Mouse (Mus musculus) heart, adult 2 months (tissue): ENCODE data around the gene Hsd17b12. TPM values are rescaled to one million over a fixed set of nuclear protein-coding genes. Genes with fewer than 3 reads are reported as not detected.

ENCODE experiments used
- DNase-seq, 2 experiments: peaks; one replicate each; pipeline ENCODE4 v3.0.0; 2021
- H3K27ac ChIP-seq: fragments of 200-600 bp; 2 replicates; pipeline ENCODE4 v1.8.1; 2022
- H3K27me3 ChIP-seq: fragments of 200-500 bp; 2 replicates; pipeline ENCODE4 v1.6.1; 2012; ENCODE audit warnings: mild to moderate bottlenecking, low read length, inconsistent platforms, mixed read lengths; ENCODE audit not compliant: control insufficient read depth, insufficient read depth
- H3K36me3 ChIP-seq: fragments of 200-500 bp; 2 replicates; pipeline ENCODE4 v1.6.1; 2012; ENCODE audit warnings: low read length, inconsistent platforms; ENCODE audit not compliant: control insufficient read depth, insufficient read depth
- H3K4me1 ChIP-seq: fragments of 200-500 bp; 2 replicates; pipeline ENCODE4 v1.6.1; 2011; ENCODE audit warnings: low read length; ENCODE audit not compliant: control insufficient read depth, insufficient read depth
- H3K4me3 ChIP-seq: fragments of 200-600 bp; 2 replicates; pipeline ENCODE4 v1.8.1; 2022
- H3K79me2 ChIP-seq: fragments of 200-500 bp; replicated peaks from 2 replicates; pipeline ENCODE4 v1.6.1; 2012; ENCODE audit warnings: mild to moderate bottlenecking, inconsistent platforms, low read length, moderate library complexity, mixed read lengths; ENCODE audit not compliant: control insufficient read depth, insufficient read depth
- H3K9ac ChIP-seq: fragments of 200-500 bp; 2 replicates; pipeline ENCODE4 v1.6.1; 2012; ENCODE audit warnings: low read depth, mild to moderate bottlenecking, control low read depth, inconsistent platforms, low read length, mixed read lengths
- CTCF ChIP-seq: fragments of 200-600 bp; IDR thresholded peaks from 2 replicates; pipeline ENCODE4 v1.8.1; 2022; ENCODE audit warnings: antibody characterized with exemption, mild to moderate bottlenecking, moderate library complexity
- EP300 ChIP-seq: fragments of 200-500 bp; IDR thresholded peaks from 2 replicates; pipeline ENCODE4 v1.6.1; 2011; ENCODE audit warnings: low read depth, low read length, control low read depth; ENCODE audit not compliant: insufficient read depth
- POLR2A ChIP-seq: fragments of 200-500 bp; IDR thresholded peaks from 2 replicates; pipeline ENCODE4 v1.6.1; 2011; ENCODE audit warnings: mild to moderate bottlenecking, low read depth, low read length, control low read depth; ENCODE audit not compliant: insufficient read depth
- WGBS: fragments of 180-500 bp; shearing (Covaris S2); methylation state at CpG from one replicate; pipeline ENCODE4 v1.1.7; 2018; 5-methylcytosine and 5-hydroxymethylcytosine counted together
- intact Hi-C: fragments of 180-260 bp; cut with DNase I; formaldehyde crosslinking; loops from one replicate; pipeline ENCODE4 v1.15.1; 2025
- polyA plus RNA-seq: library from polyadenylated mRNA; depleted of rRNA; stranded (reverse); fragments of >200 nt; gene quantifications from 2 replicates; pipeline ENCODE4 v1.2.3, GENCODE M21; 2012
- total RNA-seq, 2 experiments: library from RNA; stranded (reverse); gene quantifications; 2 replicates each; pipeline ENCODE4 v1.2.3; 2021

Hsd17b12 gene
- total and polyA plus RNA-seq, 3 experiments: 12.5 to 20.1 (median 19.9) TPM

GRCm38 (mm10) chr2:94066540-94067135 is 91.1 kb downstream of the Hsd17b12 start:
- intact Hi-C loops: no loop called here
- WGBS: 71% methylated on average over 5 of the region's 5 CpGs

GRCm38 (mm10) chr2:94066120-94066519 is 91.6 kb downstream of the Hsd17b12 start:
- no peak overlapping the region for H3K4me3 ChIP-seq
- H3K27ac ChIP-seq: no peak overlapping the region
- intact Hi-C loops: no loop called here
- no peaks in the 10 kb centered on the region for H3K4me1 ChIP-seq
- no peak for DNase-seq
- no peaks in the 10 kb centered on the region for H3K27me3 ChIP-seq
- 84% methylated on average over 7 of the region's 7 CpGs for WGBS
- H3K36me3 ChIP-seq: no peaks in the 10 kb centered on the region
- H3K79me2 ChIP-seq: no peaks in the 10 kb centered on the region
- TF ChIP-seq EP300 (no peak), CTCF (no peak), POLR2A (no peak)
- H3K9ac ChIP-seq: no peak overlapping the region

More at GRCm38 (mm10) chr2:94066540-94067135, 91.1 kb downstream of the Hsd17b12 start:
- H3K79me2 ChIP-seq: no peaks in the 10 kb centered on the region
- no peaks in the 10 kb centered on the region for H3K4me1 ChIP-seq
- DNase-seq: no peak
- no peaks in the 10 kb centered on the region for H3K36me3 ChIP-seq
- no peak overlapping the region for H3K27ac ChIP-seq
- no peak overlapping the region for H3K4me3 ChIP-seq
- TF ChIP-seq CTCF (no peak), POLR2A (no peak), EP300 (no peak)
- no peak overlapping the region for H3K9ac ChIP-seq
- no peaks in the 10 kb centered on the region for H3K27me3 ChIP-seq

DNA sequence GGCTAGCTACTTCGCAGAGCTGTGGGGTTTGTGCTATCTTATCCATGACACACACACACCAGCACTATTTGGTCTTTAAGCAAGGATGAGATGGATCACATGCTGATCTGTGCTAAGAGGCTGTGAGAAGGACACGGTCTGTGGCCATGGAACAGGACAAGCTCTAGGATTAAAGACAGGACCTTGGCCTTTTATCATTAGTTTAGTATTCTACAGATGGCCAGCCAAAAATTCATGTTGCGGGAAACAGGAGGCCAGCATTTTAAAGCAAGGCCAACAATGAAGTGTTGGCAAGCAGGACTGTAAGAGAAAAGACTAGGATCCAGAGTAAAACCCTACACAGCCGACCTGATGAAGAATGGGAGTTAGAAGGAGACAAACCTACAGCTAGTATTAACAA is 95.0 kb downstream of the Hsd17b12 start:
- H3K27ac ChIP-seq: no peak overlapping the region
- WGBS: 80% methylated on average over 4 of the region's 4 CpGs
- H3K4me1 ChIP-seq: no peaks in the 10 kb centered on the region
- no peaks in the 10 kb centered on the region for H3K36me3 ChIP-seq
- no peaks in the 10 kb centered on the region for H3K27me3 ChIP-seq
- H3K9ac ChIP-seq: no peak overlapping the region
- no peak for DNase-seq
- H3K4me3 ChIP-seq: no peak overlapping the region
- no peak for TF ChIP-seq EP300
- intact Hi-C loops: no loop called here
- no peaks in the 10 kb centered on the region for H3K79me2 ChIP-seq

DNA sequence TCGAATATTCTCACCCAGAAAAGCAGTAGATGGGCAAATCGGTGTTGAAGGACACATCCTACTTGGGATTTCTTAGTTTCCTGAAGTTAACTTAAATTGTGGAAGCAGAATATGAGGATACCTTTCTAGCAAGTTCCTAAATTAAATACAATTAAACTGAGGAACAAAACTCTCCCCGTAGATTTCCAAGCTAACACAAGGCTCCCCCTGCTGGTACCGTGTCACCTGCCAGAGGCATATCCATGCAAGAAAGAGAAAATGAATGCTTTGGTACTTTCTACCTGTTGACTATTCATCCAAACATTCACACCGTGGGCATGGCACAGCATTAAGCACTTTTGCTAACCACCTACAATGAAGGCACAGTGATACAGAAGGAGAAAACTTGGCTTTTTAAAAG is 98.3 kb downstream of the Hsd17b12 start:
- DNase-seq: no peak
- intact Hi-C loops: loop anchor here (1.0 kb wide), 1 partner anchor 24 kb away; no protein-coding TSS in a partner anchor
- no peak overlapping the region for H3K4me3 ChIP-seq
- H3K36me3 ChIP-seq: no peaks in the 10 kb centered on the region
- H3K27ac ChIP-seq: no peak overlapping the region
- H3K79me2 ChIP-seq: no peaks in the 10 kb centered on the region
- TF ChIP-seq CTCF: peak; percentile 65
- no peak for TF ChIP-seq EP300
- TF ChIP-seq POLR2A: no peak
- H3K4me1 ChIP-seq: no peaks in the 10 kb centered on the region
- H3K9ac ChIP-seq: no peak overlapping the region
- 74% methylated on average over 5 of the region's 5 CpGs for WGBS
- H3K27me3 ChIP-seq: no peaks in the 10 kb centered on the region

DNA sequence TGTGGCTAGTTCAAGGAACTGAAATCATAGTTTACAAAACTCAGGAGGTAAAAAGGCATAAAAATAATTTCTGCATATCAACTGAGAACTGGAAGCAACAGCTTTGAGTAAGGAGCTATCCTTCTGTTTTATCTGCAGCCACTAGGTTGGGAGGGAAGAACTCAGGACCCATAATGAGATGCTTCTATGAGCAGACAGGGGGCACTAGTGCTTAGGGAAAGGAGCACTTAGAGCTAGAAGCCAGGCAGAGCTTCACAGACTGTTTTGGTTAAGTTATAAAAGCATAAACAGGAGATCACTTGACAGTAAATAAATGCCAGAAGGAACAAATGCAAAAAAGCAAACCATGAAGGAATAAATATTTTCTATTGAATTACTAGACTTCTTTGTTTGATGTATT is 103.0 kb downstream of the Hsd17b12 start:
- DNase-seq: no peak
- no peak overlapping the region for H3K4me3 ChIP-seq

DNA sequence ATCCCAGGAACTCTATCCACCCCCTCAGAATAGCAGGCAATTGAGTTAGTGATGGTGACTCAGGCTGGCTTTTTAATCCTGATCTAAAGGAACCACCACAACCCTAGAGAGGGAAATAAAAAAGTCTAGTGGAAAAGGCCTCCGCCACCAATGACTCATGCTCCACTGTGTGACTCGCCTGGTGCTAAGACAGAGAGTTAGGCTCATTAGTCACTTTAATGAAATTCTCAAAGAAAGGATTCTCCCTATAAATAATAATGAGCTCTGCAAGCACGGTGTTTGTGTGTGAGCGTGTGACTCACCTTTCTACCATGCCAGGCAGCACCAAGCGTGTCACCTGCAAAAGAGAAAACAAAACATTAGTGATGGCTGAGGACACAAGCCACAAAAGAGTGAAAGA is 105.8 kb downstream of the Hsd17b12 start:
- DNase-seq: no peak
- 79% methylated on average over 5 of the region's 5 CpGs for WGBS
- no peaks in the 10 kb centered on the region for H3K79me2 ChIP-seq
- no peaks in the 10 kb centered on the region for H3K36me3 ChIP-seq
- H3K27me3 ChIP-seq: no peaks in the 10 kb centered on the region
- no peak overlapping the region for H3K9ac ChIP-seq
- TF ChIP-seq CTCF: no peak
- no peak for TF ChIP-seq POLR2A
- no peak for TF ChIP-seq EP300
- H3K27ac ChIP-seq: no peak overlapping the region
- H3K4me1 ChIP-seq: no peaks in the 10 kb centered on the region
- no peak overlapping the region for H3K4me3 ChIP-seq
- intact Hi-C loops: no loop called here

More for the DNA sequence above, 103.0 kb downstream of the Hsd17b12 start:
- Histone ChIP-seq H3K36me3 (no peaks in the 10 kb centered on the region), H3K27ac (no peak overlapping the region), H3K27me3 (no peaks in the 10 kb centered on the region), H3K9ac (no peak overlapping the region), H3K4me1 (no peaks in the 10 kb centered on the region), H3K79me2 (no peaks in the 10 kb centered on the region)
- intact Hi-C loops: loop anchor here (1.0 to 2.0 kb wide), 2 partner anchors 190 to 236 kb away; no protein-coding TSS in a partner anchor
- TF ChIP-seq EP300 (no peak), CTCF (peak; percentile 87), POLR2A (no peak)
